Mouse (Mus musculus) heart, embryonic 12.5 days (tissue): ENCODE results near the gene Kif23. TPM values are rescaled to one million over a fixed set of nuclear protein-coding genes. Genes with fewer than 3 reads are reported as not detected.

Experiments
- ATAC-seq: fragments of 200-750 bp; cut with Nextera tagmentation; 2 replicates; pipeline ENCODE4 v1.8.0; 2017; ENCODE audit warnings: moderate TSS enrichment, moderate library complexity; ENCODE audit not compliant: insufficient number of reproducible peaks, low FRiP score
- H3K27ac ChIP-seq: fragments of 300-500 bp; sonication (generic); 2 replicates; pipeline ENCODE4 v1.5.1; 2016; ENCODE audit warnings: mild to moderate bottlenecking, moderate library complexity; ENCODE audit not compliant: poor library complexity, severe bottlenecking
- H3K27me3 ChIP-seq: fragments of 300-500 bp; sonication (generic); replicated peaks from 2 replicates; pipeline ENCODE4 v1.6.1; 2016; ENCODE audit warnings: mild to moderate bottlenecking, moderate library complexity
- H3K36me3 ChIP-seq: fragments of 300-500 bp; sonication (generic); 2 replicates; pipeline ENCODE4 v1.6.1; 2016; ENCODE audit warnings: mild to moderate bottlenecking, moderate library complexity
- H3K4me1 ChIP-seq: fragments of 300-500 bp; sonication (generic); replicated peaks from 2 replicates; pipeline ENCODE4 v1.6.1; 2016; ENCODE audit warnings: mild to moderate bottlenecking
- H3K4me2 ChIP-seq: fragments of 300-500 bp; sonication (generic); 2 replicates; pipeline ENCODE4 v1.6.1; 2016; ENCODE audit warnings: mild to moderate bottlenecking, moderate library complexity
- H3K4me3 ChIP-seq: fragments of 300-500 bp; sonication (generic); 2 replicates; pipeline ENCODE4 v1.5.1; 2016; ENCODE audit warnings: mild to moderate bottlenecking
- H3K9ac ChIP-seq: fragments of 300-500 bp; sonication (generic); 2 replicates; pipeline ENCODE4 v1.6.1; 2016; ENCODE audit warnings: mild to moderate bottlenecking, moderate library complexity
- H3K9me3 ChIP-seq: fragments of 300-500 bp; sonication (generic); replicated peaks from 2 replicates; pipeline ENCODE4 v1.6.1; 2016; ENCODE audit warnings: mild to moderate bottlenecking, moderate library complexity
- WGBS: fragments of 180-500 bp; shearing (Covaris S2); methylation state at CpG from one replicate; pipeline ENCODE4 v1.1.7; 2016; 5-methylcytosine and 5-hydroxymethylcytosine counted together
- polyA plus RNA-seq: library from polyadenylated mRNA; unstranded; fragments of >200 nt; fragmentation: Nextera tagmentation; extraction: Ambion mirVana; gene quantifications from 2 replicates; pipeline ENCODE4 v1.2.1, GENCODE M21; 2016

The Kif23 gene
- polyA plus RNA-seq, 1 experiment from 2014 or later, result 83.9 TPM

DNA sequence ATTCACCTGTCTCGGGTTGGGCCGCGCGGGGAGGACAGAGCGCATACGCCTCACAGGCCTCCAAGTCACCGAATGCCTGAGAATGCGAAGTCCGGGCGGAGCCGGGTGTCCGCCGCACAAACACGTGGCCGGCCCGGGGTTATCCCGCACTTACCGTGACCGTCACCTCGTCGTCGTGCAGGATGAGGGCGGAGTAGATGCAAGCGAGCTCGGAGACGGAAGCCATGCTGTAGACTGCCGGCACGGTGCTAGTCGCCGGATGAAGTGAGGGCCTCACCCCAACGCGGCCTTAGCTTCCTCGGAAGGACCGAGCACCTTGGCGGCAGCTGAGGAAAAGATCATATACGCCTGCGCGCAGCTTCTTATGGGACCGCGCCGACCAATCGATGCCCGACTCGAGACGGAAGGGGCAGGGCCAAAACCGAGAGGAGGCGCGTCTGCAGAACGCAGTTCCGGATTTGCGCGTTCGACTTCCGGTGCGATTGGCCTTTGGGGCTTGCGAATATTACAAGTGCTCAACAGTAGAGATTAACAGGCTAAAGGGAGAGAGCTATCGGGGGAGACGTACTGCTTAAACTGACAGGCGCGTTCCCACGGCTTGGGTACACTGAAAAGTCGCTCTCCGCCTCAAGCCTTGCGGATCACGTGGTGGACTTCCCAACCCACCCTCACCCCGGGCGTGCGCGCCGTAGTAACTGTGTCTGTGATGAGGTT, 32.2 kb downstream of the Kif23 start, which contains the start of gene Rplp1:
Gene Rplp1 (minus strand): TSS at position 340 of the 714 bp plus-strand sequence.
- under 1% methylated on average over 70 of the region's 70 CpGs for WGBS
- H3K36me3 ChIP-seq, result peaks cover 47% of the 10 kb centered on the region
- no peaks in the 10 kb centered on the region for H3K9me3 ChIP-seq
- peaks cover 25% of the 10 kb centered on the region for H3K4me1 ChIP-seq
- peak within 1 kb of the TSS; percentile 82 for H3K4me2 ChIP-seq
- H3K27me3 ChIP-seq, result no peaks in the 10 kb centered on the region
- peak; percentile 97 for ATAC-seq
- peak within 1 kb of the TSS; percentile 98 for H3K4me3 ChIP-seq
- peak within 1 kb of the TSS; percentile 98 for H3K27ac ChIP-seq
- peak within 1 kb of the TSS; percentile 98 for H3K9ac ChIP-seq

DNA sequence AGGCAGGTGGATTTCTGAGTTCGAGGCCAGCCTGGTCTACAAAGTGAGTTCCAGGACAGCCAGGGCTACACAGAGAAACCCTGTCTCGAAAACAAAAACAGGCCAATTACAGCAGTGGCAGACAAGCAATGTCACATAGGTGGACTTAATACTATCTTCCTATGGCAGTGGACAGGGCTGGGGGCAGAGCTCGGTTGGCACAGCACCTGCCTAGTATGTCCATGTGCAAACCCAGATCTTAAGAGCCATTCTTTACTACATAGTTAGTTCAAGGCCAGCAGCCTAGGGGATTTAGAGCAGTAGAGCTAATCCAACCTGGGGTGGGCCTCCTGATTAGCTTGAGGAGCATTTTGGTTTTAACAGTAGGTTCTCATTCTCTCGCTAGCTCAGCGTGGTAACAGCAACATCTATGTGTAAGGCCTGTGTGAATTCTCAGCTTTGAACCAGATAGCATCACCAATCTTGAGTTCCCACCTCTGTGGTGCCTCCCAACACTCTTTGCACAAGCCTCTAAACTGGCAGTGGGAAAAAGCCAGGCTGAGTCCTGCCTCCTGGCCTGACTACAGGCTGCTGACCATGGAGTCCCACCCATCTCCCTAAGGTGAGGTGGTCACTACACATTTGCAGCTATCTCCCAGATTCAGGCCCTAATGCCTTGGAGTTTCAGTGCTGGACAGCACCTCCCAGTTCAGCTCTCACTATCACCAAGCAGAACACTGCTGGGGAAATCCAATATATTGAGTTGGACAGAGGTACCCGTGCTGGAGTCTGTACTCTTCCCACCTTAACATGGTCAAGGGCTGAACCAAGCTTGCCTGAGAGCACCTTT, 35.1 kb downstream of the Kif23 start:
- WGBS, result 43% methylated on average over 6 of the region's 6 CpGs
- no peak overlapping the region for H3K27ac ChIP-seq
- peaks cover 25% of the 10 kb centered on the region for H3K4me1 ChIP-seq
- no peaks in the 10 kb centered on the region for H3K9me3 ChIP-seq
- H3K4me2 ChIP-seq, result no peak overlapping the region
- peaks cover 25% of the 10 kb centered on the region for H3K36me3 ChIP-seq
- H3K9ac ChIP-seq, result no peak overlapping the region
- ATAC-seq, result no peak
- H3K27me3 ChIP-seq, result no peaks in the 10 kb centered on the region
- no peak overlapping the region for H3K4me3 ChIP-seq

DNA sequence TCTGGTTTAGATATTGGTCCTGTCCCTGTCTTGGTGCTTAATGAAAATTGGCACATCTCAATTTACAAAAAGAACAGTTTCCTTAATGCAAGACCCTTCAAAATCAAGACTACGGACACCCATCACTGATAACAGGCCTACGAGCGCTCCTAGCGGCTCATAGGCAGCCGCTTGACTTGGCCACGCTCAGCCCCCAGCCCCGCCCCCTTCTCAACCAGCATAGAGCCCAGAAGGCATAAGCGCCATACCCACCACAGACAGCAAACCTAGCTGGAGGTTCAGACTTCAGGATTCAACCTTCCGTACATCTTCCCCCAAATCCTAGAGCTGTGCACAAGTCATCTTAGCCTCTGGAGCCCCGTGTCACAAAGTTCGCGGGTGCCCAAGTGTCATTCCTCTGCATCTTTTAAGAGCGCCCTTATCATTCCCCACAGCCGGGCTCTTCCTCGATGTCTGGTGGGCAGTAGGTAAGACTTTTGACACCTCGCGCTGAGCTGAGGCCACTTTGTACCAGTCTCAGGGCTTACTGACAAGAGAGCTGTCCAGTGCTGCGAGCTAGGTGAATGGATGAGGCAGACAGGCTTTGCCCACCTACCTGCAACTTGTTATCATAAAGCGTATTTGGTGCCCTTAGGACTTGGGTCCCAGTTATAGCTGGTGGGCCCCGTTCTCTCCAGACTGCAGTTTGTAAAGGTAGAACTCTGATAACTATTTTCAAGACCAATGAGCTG, 35.9 kb downstream of the Kif23 start:
- Histone ChIP-seq H3K4me2 (no peak overlapping the region), H3K27ac (no peak overlapping the region), H3K9me3 (no peaks in the 10 kb centered on the region), H3K36me3 (peaks cover 24% of the 10 kb centered on the region), H3K4me1 (peaks cover 25% of the 10 kb centered on the region), H3K27me3 (no peaks in the 10 kb centered on the region), H3K4me3 (no peak overlapping the region), H3K9ac (no peak overlapping the region)
- 25% methylated on average over 20 of the region's 20 CpGs for WGBS
- no peak for ATAC-seq

DNA sequence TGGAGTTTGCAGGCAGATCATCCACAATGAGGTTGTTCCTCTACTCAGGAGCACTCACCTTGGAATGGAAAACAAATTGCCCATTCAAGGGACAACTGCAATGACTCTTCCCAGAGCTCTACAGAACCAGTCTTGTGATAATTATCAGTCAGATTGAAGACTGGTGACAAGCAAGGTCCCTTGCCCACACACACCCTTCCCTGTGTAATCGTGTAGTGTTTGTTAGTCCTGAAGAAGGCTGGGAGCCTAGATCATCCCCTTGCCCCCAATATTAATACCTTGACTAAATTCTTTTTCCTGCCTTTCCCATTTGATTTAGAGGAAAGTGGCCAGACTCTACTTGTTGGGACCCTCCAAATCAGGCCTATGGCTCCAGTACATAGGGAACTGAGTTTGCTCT, 36.9 kb downstream of the Kif23 start:
- Histone ChIP-seq H3K4me3 (no peak overlapping the region), H3K4me1 (peaks cover 22% of the 10 kb centered on the region), H3K27me3 (no peaks in the 10 kb centered on the region), H3K9ac (no peak overlapping the region), H3K4me2 (no peak overlapping the region), H3K27ac (no peak overlapping the region), H3K9me3 (no peaks in the 10 kb centered on the region), H3K36me3 (peaks cover 24% of the 10 kb centered on the region)
- ATAC-seq, result no peak
- 57% methylated on average over 1 of the region's 1 CpGs for WGBS

DNA sequence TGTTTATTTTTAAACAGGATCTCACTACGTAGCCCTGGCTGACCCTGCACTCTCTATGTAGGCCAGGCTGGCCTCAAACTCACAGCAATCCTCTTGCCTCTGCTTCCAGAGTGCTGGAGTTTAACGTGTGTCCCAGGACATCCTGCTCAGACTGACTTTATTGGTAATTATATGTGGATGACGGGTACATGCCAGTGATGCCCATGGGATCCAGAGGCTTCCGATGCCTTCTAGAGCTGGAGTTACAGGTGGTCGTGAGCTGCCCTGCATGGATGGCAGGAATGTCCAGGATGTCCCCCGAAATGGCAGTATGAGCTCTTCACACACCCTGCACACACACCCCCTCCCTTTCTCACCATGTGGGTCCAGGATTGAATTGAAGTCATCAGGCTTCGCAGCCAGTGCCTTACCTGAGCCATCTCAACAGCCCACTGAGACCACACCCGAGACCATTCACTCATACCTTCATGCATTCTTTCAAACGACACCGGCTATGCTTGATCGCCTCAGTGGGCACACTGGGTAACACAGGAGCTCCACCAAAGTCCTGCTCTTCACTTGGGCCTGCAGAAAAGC, 37.7 kb downstream of the Kif23 start:
- Histone ChIP-seq H3K4me3 (no peak overlapping the region), H3K9me3 (no peaks in the 10 kb centered on the region), H3K4me1 (peaks cover 29% of the 10 kb centered on the region), H3K36me3 (peaks cover 24% of the 10 kb centered on the region), H3K4me2 (no peak overlapping the region), H3K27ac (no peak overlapping the region), H3K27me3 (no peaks in the 10 kb centered on the region), H3K9ac (no peak overlapping the region)
- 88% methylated on average over 11 of the region's 11 CpGs for WGBS
- ATAC-seq, result no peak

DNA sequence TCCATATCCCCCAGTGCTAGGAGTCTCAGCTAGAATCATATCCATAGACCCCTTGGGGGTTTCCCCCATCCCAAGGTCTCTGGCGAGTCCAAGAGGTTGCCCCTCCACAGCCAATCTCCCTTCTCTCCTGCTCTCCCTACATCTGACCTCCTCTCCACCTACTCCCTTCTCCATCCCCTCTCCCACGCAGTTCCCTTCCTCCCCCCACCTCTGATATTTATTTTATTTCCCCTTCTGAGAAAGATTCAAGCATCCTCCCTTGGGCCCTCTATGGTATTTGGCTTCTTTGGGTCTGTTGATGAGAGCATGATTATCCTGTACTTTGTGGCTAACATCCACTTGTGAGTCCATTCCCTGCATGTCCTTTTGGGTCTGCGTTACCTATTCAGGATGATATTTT, 38.2 kb downstream of the Kif23 start:
- Histone ChIP-seq H3K4me1 (peaks cover 26% of the 10 kb centered on the region; the same call in 1 of the 2 replicates), H3K9ac (no peak overlapping the region), H3K4me3 (no peak overlapping the region), H3K36me3 (peaks cover 21% of the 10 kb centered on the region), H3K27ac (no peak overlapping the region), H3K9me3 (no peaks in the 10 kb centered on the region), H3K4me2 (no peak overlapping the region), H3K27me3 (peaks cover 5% of the 10 kb centered on the region)
- ATAC-seq, result no peak
- WGBS, result 77% methylated on average over 3 of the region's 3 CpGs

DNA sequence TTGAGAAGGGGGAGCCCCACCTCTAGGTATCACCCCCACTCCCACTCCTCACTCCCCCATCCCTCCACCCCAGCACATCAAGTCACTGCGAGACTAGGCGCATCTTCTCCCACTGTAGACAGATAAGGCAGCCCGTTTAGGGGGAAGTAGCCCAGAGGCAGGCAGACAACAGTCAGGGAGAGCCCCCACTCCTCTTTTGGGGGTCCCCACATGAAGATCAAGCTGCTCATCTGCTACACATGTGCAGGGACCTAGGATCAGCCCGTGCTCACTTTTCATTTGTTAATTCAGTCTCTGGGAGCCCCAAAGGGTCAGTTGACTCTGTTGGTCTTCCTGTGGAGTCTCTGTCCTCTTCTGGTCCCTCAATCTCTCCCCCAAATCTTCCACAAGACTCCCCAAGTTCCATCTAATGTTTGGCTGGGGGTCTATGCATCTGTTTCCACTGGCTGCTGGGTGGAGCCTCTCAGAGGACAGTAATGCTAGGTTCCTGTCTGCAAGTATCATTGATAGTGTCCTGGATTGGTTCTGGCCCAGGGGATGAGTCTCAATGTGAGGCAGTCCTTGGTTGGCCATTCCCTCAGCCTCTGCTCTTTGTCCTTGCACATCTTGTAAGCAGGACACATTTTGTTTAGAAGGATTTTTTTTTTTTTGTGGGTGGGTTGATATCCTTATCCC, 38.8 kb downstream of the Kif23 start:
- ATAC-seq, result no peak

DNA sequence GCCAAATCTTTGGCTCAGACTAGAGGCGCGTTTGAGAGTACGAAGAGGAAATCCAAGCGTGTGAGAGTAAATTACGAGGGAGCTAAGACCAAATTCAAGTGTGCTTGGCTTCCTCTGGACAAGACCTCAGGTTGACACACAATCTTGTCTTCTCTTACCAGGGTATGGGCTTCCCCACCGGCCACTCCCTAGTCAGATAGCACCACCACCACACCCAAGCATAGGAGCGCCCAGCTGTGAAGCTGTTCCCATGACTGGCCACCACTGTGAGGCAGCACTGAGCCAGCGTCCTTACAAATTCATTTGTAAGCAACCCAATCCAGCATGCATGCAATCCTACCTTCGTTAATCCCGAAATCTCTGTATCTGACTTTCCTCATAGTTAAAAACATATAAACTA, 39.7 kb downstream of the Kif23 start:
- no peak overlapping the region for H3K9ac ChIP-seq
- no peak overlapping the region for H3K4me3 ChIP-seq
- H3K9me3 ChIP-seq, result no peaks in the 10 kb centered on the region
- no peak overlapping the region for H3K4me2 ChIP-seq
- H3K27ac ChIP-seq, result no peak overlapping the region
- WGBS, result 56% methylated on average over 10 of the region's 10 CpGs
- peaks cover 17% of the 10 kb centered on the region for H3K27me3 ChIP-seq
- H3K4me1 ChIP-seq, result 0 out of 2 replicates have a peak, but pooled peaks cover 16% of the 10 kb centered on the region
- H3K36me3 ChIP-seq, result peaks cover 7% of the 10 kb centered on the region
- ATAC-seq, result no peak

More for the DNA sequence above, 38.8 kb downstream of the Kif23 start:
- 73% methylated on average over 4 of the region's 4 CpGs for WGBS
- Histone ChIP-seq H3K4me2 (no peak overlapping the region), H3K9me3 (no peaks in the 10 kb centered on the region), H3K27me3 (peaks cover 9% of the 10 kb centered on the region), H3K9ac (no peak overlapping the region), H3K4me3 (no peak overlapping the region), H3K27ac (no peak overlapping the region), H3K36me3 (peaks cover 16% of the 10 kb centered on the region), H3K4me1 (peaks cover 20% of the 10 kb centered on the region; the same call in 1 of the 2 replicates)

DNA sequence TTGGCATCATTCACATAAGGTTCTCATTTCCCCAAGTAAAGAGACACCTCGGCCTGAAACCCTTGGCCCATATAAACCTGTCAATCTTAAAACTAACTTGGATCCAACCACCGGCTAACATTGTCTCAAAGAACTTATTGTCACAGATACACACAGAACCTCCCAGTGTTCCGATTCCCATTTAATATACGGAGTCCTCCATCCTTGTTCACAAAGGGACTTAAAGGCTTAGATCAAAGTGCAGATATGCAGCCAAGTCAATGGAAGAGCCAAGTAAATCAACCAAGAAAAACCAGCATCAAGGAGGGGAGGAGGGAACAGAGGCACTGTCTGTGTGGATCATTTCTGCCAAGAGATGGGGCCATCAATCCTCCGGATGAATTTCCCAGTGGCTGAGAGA, 41.0 kb downstream of the Kif23 start:
- H3K27me3 ChIP-seq, result peaks cover 28% of the 10 kb centered on the region
- no peaks in the 10 kb centered on the region for H3K36me3 ChIP-seq
- ATAC-seq, result no peak
- H3K4me1 ChIP-seq, result 0 out of 2 replicates have a peak, but pooled peaks cover 9% of the 10 kb centered on the region
- no peaks in the 10 kb centered on the region for H3K9me3 ChIP-seq
- 82% methylated on average over 5 of the region's 5 CpGs for WGBS
- no peak overlapping the region for H3K9ac ChIP-seq
- no peak overlapping the region for H3K4me2 ChIP-seq
- no peak overlapping the region for H3K27ac ChIP-seq
- H3K4me3 ChIP-seq, result no peak overlapping the region

DNA sequence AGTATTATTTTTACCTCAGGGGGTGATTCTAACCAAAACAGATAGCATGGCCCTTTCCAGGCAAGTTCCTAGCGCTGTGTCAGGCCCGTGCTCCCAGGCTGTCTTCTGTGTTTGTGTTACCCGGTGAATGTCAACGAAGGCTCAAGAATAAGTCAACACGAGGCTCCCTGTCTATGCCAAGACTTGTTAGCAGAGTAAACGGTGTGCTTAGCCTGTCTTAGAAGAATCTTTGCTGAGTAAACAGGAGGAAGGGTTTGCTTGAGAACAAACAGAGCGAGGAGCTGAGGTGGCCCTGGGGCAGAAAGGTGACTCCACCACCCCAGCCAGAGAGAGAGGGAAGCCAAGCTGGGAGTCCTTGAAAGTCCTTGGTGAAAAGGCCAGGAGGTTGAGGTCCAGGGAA, 42.4 kb downstream of the Kif23 start:
- 21% methylated on average over 7 of the region's 7 CpGs for WGBS
- H3K4me2 ChIP-seq, result no peak overlapping the region
- H3K9me3 ChIP-seq, result no peaks in the 10 kb centered on the region
- no peak for ATAC-seq
- no peak overlapping the region for H3K27ac ChIP-seq
- peaks cover 38% of the 10 kb centered on the region for H3K27me3 ChIP-seq
- H3K9ac ChIP-seq, result no peak overlapping the region
- no peak overlapping the region for H3K4me3 ChIP-seq
- no peaks in the 10 kb centered on the region for H3K36me3 ChIP-seq
- 0 out of 2 replicates have a peak, but pooled peaks cover 8% of the 10 kb centered on the region for H3K4me1 ChIP-seq
